Mouse (Mus musculus): ENCODE results near the gene Nptx1.

Gene Nptx1
- long read RNA-seq, experiment 1 = 0 reads
- long read RNA-seq, experiment 2 = 0 reads

DNA sequence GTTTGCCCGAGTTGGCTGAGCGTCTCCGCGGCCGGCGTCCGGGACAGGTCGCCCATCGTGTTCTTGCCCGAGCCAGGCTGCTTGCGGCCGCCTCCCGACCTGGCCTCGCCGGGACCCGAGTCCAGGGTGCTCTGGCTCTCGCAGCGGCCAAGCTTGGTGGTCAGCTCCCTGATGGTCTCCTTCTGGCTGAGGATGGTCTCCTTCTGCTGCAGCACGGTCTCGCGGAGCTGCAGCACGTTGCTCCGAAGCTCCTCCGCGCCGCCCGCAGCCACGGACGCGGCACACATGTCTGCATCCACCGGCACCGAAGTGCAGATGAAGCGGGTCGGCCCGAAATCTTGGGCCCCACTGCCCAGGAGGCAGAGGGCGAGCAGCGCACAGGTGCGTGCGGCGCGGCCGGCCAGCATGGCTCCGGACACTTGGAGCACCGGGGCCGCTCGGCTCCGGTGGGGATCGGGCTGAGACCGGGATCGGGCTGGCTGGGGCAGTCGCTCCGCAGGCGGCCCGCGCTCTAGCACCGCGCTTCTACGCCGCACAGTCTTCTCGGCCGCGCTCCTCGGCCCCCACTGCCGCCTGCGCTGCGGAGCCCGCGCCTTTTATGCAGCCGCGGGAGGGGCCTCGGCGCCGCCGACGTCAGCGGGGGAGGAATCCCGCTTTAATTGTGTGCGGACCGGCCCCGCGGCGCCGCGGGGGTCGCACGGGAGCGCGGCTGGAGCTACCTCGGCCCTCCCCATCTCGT, at the start of gene Nptx1:
Nptx1 (minus strand) TSS at position 571 of the 739 bp plus-strand sequence.
- intact Hi-C loops (cut with DNase I) = loop anchor here (5.0 kb wide), 1 partner anchor 70 kb away; no protein-coding TSS in a partner anchor

DNA sequence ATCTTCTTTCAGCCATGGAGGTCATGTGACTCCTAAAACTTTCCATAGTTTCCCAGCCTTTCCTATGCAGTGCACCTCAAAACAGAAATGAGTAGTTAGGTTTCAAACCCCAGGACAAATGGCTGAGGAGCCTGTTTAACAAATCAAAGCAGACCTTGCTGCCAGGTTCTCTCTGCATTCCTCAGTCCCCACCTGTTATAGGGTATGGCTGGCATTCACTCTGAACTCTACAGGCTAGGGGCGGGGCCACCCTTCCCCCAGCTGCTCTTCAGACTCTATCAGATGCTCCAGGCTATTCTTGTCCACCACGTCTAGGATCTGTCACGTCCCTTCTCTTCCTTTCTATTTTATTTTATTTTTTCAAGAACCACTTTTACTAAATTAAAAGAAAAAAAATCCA, 46.4 kb upstream of the Nptx1 start:
- intact Hi-C loops (cut with DNase I) = no loop called here

DNA sequence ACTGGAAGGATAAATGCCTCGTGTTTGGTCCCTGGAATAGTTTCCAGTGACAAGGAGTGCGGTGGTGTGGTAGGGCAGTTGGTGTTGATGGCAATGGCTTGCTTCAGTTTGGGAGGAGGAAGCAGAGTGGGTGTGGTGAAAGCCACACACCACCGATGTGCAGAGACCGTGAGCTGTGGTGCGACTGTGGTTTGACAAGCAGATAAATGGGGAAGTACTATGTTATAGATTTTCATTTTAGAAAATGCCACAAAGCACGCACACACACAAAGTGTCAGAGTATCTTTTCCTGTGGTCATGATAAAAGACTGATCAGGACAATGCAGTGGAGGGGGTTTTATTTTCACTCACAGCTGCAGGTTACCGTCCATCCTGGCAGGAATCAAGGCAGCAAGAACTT, 41.7 kb upstream of the Nptx1 start:
- intact Hi-C loops (cut with DNase I) = no loop called here

DNA sequence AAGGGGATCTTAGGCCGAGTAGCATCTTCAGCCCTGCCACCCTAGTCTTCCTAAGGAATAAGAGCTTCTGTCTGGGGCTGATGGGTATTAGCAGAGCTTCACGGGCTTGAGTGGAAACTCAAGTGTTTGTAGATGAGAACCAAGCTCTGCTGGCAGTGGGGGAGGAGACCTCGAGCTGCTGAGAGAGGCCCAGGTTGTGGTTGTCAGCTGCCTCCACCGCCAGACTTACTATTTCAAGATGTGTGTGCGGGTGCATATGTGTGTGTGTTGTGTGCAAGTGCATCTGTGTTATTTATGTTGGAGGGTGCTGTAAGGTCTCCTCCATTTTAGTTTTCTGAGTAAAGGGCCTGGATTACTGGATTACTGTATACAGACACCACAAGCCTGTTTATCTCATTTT, 39.6 kb upstream of the Nptx1 start:
- intact Hi-C loops (cut with DNase I) = no loop called here

- intact Hi-C loops (cut with DNase I) = no loop called here
Measured at GRCm38 (mm10) chr11:119586511-119586910, 39.0 kb upstream of the Nptx1 start.

GRCm38 (mm10) chr11:119577721-119578120, 30.2 kb upstream of the Nptx1 start:
- intact Hi-C loops (cut with DNase I) = no loop called here

DNA sequence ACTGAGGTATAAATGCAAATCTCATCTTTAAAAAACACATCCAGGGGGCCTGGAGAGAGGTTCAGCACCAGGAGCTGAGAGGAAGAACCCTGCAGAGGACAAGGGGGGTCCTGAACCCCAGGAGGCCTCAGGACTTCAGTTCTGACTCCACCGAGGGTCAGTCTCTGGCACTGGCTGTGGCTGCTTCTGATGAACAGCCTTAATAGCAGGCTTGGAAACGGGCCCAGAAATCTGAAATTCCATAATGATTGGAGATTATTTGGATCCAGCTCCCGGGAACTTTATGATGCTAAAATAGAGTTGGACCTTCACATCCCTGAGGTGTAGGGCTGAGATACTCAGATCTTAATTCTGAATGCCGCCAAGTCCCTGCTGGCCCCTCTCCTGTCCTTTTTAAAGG, 29.3 kb upstream of the Nptx1 start:
- intact Hi-C loops (cut with DNase I) = no loop called here

DNA sequence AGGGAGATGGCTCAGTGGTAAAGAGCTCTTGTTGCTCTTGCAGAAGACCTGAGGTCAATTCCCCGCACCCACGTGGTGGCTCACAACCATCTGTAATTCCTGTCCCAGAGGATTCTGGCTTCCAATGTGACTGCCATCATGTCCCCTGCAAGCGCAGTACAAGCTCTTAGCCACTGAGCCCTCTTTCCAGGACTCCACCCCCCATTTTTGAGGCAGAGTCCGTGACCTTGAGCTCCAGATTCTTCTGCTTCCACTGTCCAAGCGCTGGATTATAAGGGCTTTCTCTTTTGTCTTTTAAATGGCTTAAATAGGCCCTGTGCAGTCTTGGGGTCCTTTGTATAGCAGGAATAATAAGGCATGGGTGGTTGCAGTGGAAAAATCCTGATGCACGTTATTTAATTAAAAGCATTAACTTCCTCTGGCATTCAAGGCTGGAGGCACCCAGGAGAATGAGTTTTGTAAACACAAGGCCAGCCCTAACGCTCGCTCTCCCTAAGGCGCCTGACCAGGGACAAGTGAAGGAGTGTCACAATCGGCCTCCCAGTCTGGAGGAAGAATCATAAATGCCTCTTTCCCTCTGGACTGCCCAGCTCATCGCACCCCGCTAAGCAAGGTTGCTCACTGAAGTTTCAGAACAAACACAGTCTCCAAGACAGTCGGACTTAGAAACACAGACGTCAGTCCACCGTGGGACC, 24.9 kb upstream of the Nptx1 start:
- intact Hi-C loops (cut with DNase I) = no loop called here

- intact Hi-C loops (cut with DNase I) = no loop called here
Measured at GRCm38 (mm10) chr11:119566188-119566587, 18.6 kb upstream of the Nptx1 start.

DNA sequence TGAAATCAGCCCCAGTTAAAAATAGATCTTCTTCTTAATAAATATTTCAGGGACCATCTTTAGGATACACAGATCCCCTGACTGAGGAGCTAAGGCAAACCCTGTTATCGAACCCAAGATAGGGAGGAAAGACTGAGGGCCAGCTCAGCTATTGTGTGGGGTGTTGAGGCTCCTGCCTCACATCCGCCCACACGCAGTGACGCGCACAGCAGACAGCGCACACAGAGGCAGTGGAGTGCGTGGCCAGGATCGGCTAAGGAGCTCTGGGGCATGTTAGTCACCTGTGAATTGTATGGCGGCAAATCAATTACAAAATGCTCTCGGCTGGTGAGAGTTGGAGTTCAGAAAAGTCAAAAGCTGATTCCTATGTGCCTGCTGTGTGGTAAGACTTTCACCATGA, 18.1 kb upstream of the Nptx1 start:
- intact Hi-C loops (cut with DNase I) = no loop called here

DNA sequence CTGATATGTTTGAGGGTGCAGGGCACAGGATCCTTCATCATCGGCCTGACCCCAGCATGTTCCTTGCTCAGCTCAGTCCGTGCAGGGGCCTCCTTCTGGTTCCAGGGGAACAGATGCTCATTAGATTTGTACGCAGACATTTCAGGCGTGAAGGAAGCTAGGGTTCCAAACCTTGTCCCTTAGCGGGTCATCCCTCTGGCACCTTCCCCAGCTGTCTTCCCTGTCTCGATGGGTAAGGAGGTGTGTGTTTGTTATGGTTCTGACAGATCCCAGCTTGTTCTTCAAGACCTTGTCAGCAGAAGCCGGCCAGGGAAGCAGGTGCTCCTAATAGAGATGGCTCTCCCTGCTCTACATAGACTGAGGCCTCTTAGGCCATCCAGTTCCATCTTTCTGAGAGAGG, 17.5 kb upstream of the Nptx1 start:
- intact Hi-C loops (cut with DNase I) = no loop called here

DNA sequence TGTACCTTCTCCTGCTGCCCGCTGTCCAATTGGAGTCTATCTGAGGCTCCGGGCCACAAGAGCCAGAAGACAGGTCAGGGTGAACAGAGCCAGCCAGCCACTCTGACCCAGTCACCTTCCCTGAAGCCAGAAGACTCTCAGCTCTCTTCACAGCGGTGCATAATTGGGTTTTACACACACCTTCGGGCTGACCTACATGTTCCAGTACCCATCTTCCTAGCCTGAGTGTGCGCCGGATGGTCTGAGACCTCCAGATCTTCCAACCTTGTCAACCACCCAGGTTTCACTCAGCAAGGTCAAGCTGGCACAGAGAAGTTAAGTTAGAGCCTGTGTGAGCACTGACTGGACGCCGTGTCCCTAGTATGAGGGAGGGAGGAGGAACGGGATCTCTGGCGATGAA, 16.8 kb upstream of the Nptx1 start:
- intact Hi-C loops (cut with DNase I) = no loop called here

DNA sequence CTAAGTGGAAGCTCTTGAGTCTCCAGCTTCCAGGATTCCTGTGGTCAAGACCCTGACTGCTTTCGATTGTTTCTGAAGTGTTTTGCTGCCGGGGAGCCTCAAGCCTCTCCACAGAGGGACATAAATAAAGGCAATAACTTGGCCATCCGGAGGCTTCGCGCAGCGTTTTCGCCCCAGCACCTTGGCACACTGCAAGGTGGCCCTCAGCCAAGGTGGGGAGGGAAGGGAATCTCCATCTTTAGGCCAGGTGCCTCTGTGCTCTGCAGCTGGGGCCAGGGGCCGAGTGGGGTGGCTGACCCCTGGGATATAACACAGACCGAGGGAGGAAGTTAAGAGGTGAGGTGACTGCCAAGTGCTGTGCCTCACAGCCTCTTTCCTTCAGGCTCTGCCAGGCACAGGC, 15.6 kb upstream of the Nptx1 start:
- intact Hi-C loops (cut with DNase I) = no loop called here

- intact Hi-C loops (cut with DNase I) = no loop called here
Measured at GRCm38 (mm10) chr11:119562286-119562685, 14.7 kb upstream of the Nptx1 start.

DNA sequence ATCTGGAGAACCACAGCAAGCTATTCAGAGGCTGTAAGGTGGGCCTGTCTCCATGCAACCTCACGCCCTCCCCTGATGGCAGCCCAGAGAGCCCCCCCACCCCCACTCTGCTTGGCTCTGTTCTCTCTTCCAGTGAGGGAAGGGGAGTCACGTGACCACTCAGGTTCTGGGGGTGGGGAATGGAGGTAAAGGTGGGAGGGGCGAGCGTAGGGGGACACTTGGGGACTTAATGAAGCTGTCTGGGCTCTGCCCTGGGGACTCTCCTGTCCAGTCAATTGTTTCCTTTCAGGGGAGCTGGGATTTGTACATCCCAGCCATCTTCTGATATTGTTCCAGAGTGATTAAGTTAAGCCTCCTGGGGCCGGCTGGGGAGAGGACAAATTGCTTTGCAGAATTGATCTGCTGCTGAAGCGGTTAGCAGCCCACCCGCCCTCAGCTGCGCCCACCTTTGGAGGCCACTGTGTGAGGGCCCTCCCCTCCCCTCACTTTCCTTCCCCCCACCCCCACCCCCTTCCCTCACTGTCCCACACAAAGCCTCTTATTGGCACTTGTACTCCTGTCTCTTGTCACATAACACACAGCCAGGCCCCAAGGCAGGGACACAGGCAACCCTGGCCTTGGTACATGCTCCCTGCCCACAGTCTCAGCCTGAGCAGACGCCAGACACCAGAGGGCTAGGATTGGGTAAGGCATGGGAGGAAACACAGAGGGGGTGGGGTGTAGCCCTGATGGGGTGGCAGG, 11.5 kb upstream of the Nptx1 start:
- intact Hi-C loops (cut with DNase I) = no loop called here

- intact Hi-C loops (cut with DNase I) = no loop called here
Measured at GRCm38 (mm10) chr11:119557940-119558869, 10.7 kb upstream of the Nptx1 start.

- intact Hi-C loops (cut with DNase I) = no loop called here
Measured at GRCm38 (mm10) chr11:119555170-119555569, 7.6 kb upstream of the Nptx1 start.

GRCm38 (mm10) chr11:119554706-119555105, 7.2 kb upstream of the Nptx1 start:
- intact Hi-C loops (cut with DNase I) = no loop called here

- intact Hi-C loops (cut with DNase I) = no loop called here
Measured at GRCm38 (mm10) chr11:119552902-119553802, 5.6 kb upstream of the Nptx1 start.

DNA sequence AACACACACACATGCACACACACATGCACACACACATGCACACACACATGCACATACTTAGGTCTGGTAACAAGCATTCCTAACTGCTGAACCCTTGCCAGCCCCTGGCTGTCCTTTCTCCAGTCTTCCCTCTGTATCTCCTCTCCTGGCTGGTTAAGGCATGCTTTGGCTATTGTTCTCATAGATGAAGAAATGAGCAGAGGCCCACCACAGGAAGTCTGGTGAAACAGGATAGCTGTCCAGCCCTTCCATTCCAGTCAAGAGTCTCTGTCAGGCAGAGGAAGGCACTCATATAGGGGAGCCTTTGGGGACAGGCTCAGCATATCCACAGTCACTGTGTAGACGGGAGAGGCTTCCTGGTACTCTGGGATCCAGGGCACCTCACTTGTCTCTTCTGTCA, 4.7 kb upstream of the Nptx1 start:
- intact Hi-C loops (cut with DNase I) = no loop called here
